Mouse (Mus musculus) olfactory bulb, adult 2 months (tissue): ENCODE results near the gene BC052040.

Experiments used
- CTCF ChIP-seq: fragments of 200-500 bp; IDR thresholded peaks from 2 replicates; pipeline ENCODE4 v1.5.1; 2012; ENCODE audit warnings: low read depth, mild to moderate bottlenecking, low read length, moderate library complexity; ENCODE audit not compliant: insufficient read depth
- POLR2A ChIP-seq: fragments of 200-500 bp; IDR thresholded peaks from 2 replicates; pipeline ENCODE4 v1.6.1; 2012; ENCODE audit warnings: mild to moderate bottlenecking, low read depth, low read length, moderate library complexity; ENCODE audit not compliant: insufficient read depth

GRCm38 (mm10) chr2:115592651-115593119 is 11.2 kb downstream of the BC052040 start:
- TF ChIP-seq CTCF, result no peak
- no peak for TF ChIP-seq POLR2A
